Mouse (Mus musculus): ENCODE data around the gene Ptprm. TPM values are rescaled to one million over a fixed set of nuclear protein-coding genes. Genes with fewer than 3 reads are reported as not detected.

The Ptprm gene
- polyA plus RNA-seq, 1 experiment from 2014 or later: 19.5 TPM

DNA sequence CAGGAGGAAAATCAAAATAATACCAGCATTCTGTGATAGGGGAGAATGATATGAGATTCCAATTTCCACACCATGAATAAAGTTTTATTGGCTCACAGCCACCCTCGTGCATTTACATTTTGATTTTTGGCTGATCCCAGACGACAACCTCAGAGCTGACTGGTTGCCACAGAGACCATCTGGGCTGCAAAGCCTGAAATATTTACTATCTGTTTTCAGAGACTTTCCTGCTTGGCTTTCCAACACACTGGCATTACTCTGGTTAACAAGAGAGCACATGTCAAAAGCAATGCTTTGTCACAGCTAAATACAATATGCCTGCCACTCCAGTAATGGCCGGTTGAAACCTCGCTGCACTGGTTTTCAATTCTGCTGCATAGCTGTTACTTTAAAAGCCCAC, 269.8 kb downstream of the Ptprm start:
- no peak overlapping the region for H3K4me3 ChIP-seq (ENCODE audit: control insufficient read depth in 1 of 2, insufficient read depth in 1 of 2, low read depth in 1 of 2, low read length in 2 of 2)
- no peak overlapping the region for H3K9ac ChIP-seq (ENCODE audit: low read length)
- no peaks in the 10 kb centered on the region for H3K36me3 ChIP-seq (ENCODE audit: control insufficient read depth, insufficient read depth, low read length)
- H3K4me2 ChIP-seq (ENCODE audit: low read length): no peak overlapping the region
- 70% methylated on average over 4 of the region's 4 CpGs for WGBS
- H3K27ac ChIP-seq (replicated peaks in 1 of 2; ENCODE audit: control insufficient read depth in 1 of 2, insufficient read depth in 1 of 2, low read depth in 2 of 2, low read length in 2 of 2): no peak overlapping the region
- H3K27me3 ChIP-seq (ENCODE audit: control insufficient read depth, insufficient read depth, low read length): no peaks in the 10 kb centered on the region
- H3K4me1 ChIP-seq (ENCODE audit: control insufficient read depth in 2 of 2, insufficient read depth in 2 of 2, low read length in 2 of 2): peaks cover 5 to 15% of the 10 kb centered on the region in 2 experiments
- H3K9me3 ChIP-seq (ENCODE audit: control insufficient read depth, low read length): no peaks in the 10 kb centered on the region
- no peak for ATAC-seq (ENCODE audit: insufficient number of reproducible peaks, insufficient read depth, low FRiP score, low read depth)

DNA sequence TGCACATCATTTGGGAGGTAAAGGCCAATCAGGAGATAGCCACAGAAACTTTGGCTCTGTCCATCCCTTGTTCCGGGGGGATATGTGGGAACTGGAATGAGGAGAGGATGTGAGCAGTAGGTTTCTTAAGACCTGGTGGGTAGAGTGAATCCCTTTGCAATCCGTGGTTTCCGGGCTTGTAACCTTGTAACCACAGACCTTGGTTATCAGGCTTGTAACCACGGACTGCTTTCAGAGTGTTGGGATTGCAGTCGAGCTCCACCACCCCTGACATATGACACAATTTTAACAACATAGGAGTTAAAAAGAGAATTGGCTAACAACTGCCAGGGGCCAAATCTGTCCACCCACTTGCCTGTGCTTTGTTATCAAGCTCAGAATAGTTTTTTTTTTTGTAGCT, 270.2 kb downstream of the Ptprm start:
- no peak overlapping the region for H3K27ac ChIP-seq (replicated peaks in 1 of 2; ENCODE audit: control insufficient read depth in 1 of 2, insufficient read depth in 1 of 2, low read depth in 2 of 2, low read length in 2 of 2)
- H3K9ac ChIP-seq (ENCODE audit: low read length): no peak overlapping the region
- H3K4me3 ChIP-seq (ENCODE audit: control insufficient read depth in 1 of 2, insufficient read depth in 1 of 2, low read depth in 1 of 2, low read length in 2 of 2): no peak overlapping the region
- H3K4me2 ChIP-seq (ENCODE audit: low read length): no peak overlapping the region
- 50% methylated on average over 5 of the region's 5 CpGs for WGBS
- ATAC-seq (ENCODE audit: insufficient number of reproducible peaks, insufficient read depth, low FRiP score, low read depth): no peak
- H3K27me3 ChIP-seq (ENCODE audit: control insufficient read depth, insufficient read depth, low read length): no peaks in the 10 kb centered on the region
- no peaks in the 10 kb centered on the region for H3K36me3 ChIP-seq (ENCODE audit: control insufficient read depth, insufficient read depth, low read length)
- H3K4me1 ChIP-seq (ENCODE audit: control insufficient read depth in 2 of 2, insufficient read depth in 2 of 2, low read length in 2 of 2): peaks cover 5 to 15% of the 10 kb centered on the region in 2 experiments
- no peaks in the 10 kb centered on the region for H3K9me3 ChIP-seq (ENCODE audit: control insufficient read depth, low read length)

DNA sequence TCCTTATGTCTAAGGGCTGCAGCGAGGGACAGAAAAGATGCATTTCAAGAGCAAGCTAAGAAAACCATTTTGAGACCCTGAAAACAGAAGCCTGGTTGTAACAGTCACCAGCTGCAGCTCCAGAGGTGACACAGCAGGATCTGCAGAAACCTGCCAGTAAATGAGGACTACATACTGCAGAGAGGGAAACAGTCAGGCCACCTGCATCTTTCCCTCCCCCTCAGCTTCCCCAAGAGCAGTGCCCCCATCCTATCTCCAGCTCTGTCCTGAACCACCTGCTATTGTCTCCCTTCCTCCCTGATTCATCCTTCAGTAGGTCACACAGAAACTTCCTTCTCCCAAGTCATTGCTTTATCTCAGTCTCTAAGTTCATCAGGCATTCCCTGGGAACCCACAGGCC, 274.7 kb downstream of the Ptprm start:
- Histone ChIP-seq H3K4me2 (ENCODE audit: low read length) (no peak overlapping the region), H3K4me1 (ENCODE audit: control insufficient read depth in 2 of 2, insufficient read depth in 2 of 2, low read length in 2 of 2) (peaks cover 2 to 8% of the 10 kb centered on the region in 2 experiments; a peak in 3 of 4 replicates), H3K36me3 (ENCODE audit: control insufficient read depth, insufficient read depth, low read length) (no peaks in the 10 kb centered on the region), H3K27ac (replicated peaks in 1 of 2; ENCODE audit: control insufficient read depth in 1 of 2, insufficient read depth in 1 of 2, low read depth in 2 of 2, low read length in 2 of 2) (no peak overlapping the region), H3K27me3 (ENCODE audit: control insufficient read depth, insufficient read depth, low read length) (no peaks in the 10 kb centered on the region), H3K9ac (ENCODE audit: low read length) (no peak overlapping the region), H3K9me3 (ENCODE audit: control insufficient read depth, low read length) (no peaks in the 10 kb centered on the region), H3K4me3 (ENCODE audit: control insufficient read depth in 1 of 2, insufficient read depth in 1 of 2, low read depth in 1 of 2, low read length in 2 of 2) (no peak overlapping the region)
- WGBS: 66% methylated on average over 1 of the region's 1 CpGs
- ATAC-seq (ENCODE audit: insufficient number of reproducible peaks, insufficient read depth, low FRiP score, low read depth): no peak

DNA sequence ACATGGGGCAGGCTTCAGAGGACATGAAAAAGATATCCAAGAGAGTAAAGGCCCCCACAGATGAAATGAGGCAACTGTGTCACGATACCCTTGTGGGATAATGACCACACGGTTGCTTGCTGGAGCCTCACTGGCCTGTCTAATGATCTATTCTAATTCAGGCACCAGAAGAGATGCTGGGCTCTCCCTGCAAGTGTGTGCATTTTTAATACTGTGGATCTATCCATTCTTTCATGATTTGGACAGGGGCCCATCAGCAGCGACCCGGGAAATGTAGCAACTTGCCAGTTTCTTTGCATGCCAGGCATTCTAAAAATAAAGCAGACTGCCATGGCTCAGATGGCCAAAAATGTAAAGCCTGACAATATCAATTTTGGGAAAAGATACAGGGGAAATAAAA, 280.7 kb downstream of the Ptprm start:
- 57% methylated on average over 4 of the region's 4 CpGs for WGBS
- H3K36me3 ChIP-seq (ENCODE audit: control insufficient read depth, insufficient read depth, low read length): no peaks in the 10 kb centered on the region
- H3K9ac ChIP-seq (ENCODE audit: low read length): no peak overlapping the region; the same call in 1 of the 2 replicates
- H3K27me3 ChIP-seq (ENCODE audit: control insufficient read depth, insufficient read depth, low read length): no peaks in the 10 kb centered on the region
- H3K4me2 ChIP-seq (ENCODE audit: low read length): no peak overlapping the region
- H3K9me3 ChIP-seq (ENCODE audit: control insufficient read depth, low read length): no peaks in the 10 kb centered on the region
- H3K27ac ChIP-seq (replicated peaks in 1 of 2; ENCODE audit: control insufficient read depth in 1 of 2, insufficient read depth in 1 of 2, low read depth in 2 of 2, low read length in 2 of 2): peak overlapping the region in 1 of 2 experiments; percentile 6; a peak in 1 of 4 replicates
- H3K4me1 ChIP-seq (ENCODE audit: control insufficient read depth in 2 of 2, insufficient read depth in 2 of 2, low read length in 2 of 2): peaks cover 7 to 12% of the 10 kb centered on the region in 2 experiments
- no peak overlapping the region for H3K4me3 ChIP-seq (ENCODE audit: control insufficient read depth in 1 of 2, insufficient read depth in 1 of 2, low read depth in 1 of 2, low read length in 2 of 2)
- ATAC-seq (ENCODE audit: insufficient number of reproducible peaks, insufficient read depth, low FRiP score, low read depth): no peak

DNA sequence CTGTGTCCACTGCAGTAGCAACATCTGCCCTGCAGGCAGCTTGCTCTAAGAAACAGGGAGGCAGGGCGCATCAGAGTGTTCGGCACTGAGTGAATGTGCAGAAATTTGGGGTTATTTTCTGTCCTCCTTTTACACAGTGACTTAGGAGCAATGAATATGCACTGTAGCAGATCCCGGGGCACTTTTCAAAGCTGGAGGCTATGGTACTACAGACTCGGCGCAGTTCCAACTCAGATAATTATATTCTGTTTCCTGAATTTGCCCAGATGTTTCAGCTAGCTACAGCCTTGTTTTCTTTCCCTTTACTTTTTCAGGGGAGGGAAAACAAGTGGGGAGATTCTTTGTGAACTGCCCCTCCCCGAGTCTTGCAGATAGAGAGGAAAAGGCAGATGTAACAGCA, 281.1 kb downstream of the Ptprm start:
- H3K9me3 ChIP-seq (ENCODE audit: control insufficient read depth, low read length): no peaks in the 10 kb centered on the region
- H3K4me3 ChIP-seq (ENCODE audit: control insufficient read depth in 1 of 2, insufficient read depth in 1 of 2, low read depth in 1 of 2, low read length in 2 of 2): no peak overlapping the region
- no peaks in the 10 kb centered on the region for H3K36me3 ChIP-seq (ENCODE audit: control insufficient read depth, insufficient read depth, low read length)
- no peak for ATAC-seq (ENCODE audit: insufficient number of reproducible peaks, insufficient read depth, low FRiP score, low read depth)
- peak overlapping the region in 1 of 2 experiments; percentile 6; a peak in 1 of 4 replicates for H3K27ac ChIP-seq (replicated peaks in 1 of 2; ENCODE audit: control insufficient read depth in 1 of 2, insufficient read depth in 1 of 2, low read depth in 2 of 2, low read length in 2 of 2)
- 66% methylated on average over 6 of the region's 6 CpGs for WGBS
- H3K4me1 ChIP-seq (ENCODE audit: control insufficient read depth in 2 of 2, insufficient read depth in 2 of 2, low read length in 2 of 2): peaks cover 7 to 12% of the 10 kb centered on the region in 2 experiments
- H3K4me2 ChIP-seq (ENCODE audit: low read length): no peak overlapping the region
- no peak overlapping the region; the same call in 1 of the 2 replicates for H3K9ac ChIP-seq (ENCODE audit: low read length)
- H3K27me3 ChIP-seq (ENCODE audit: control insufficient read depth, insufficient read depth, low read length): no peaks in the 10 kb centered on the region

DNA sequence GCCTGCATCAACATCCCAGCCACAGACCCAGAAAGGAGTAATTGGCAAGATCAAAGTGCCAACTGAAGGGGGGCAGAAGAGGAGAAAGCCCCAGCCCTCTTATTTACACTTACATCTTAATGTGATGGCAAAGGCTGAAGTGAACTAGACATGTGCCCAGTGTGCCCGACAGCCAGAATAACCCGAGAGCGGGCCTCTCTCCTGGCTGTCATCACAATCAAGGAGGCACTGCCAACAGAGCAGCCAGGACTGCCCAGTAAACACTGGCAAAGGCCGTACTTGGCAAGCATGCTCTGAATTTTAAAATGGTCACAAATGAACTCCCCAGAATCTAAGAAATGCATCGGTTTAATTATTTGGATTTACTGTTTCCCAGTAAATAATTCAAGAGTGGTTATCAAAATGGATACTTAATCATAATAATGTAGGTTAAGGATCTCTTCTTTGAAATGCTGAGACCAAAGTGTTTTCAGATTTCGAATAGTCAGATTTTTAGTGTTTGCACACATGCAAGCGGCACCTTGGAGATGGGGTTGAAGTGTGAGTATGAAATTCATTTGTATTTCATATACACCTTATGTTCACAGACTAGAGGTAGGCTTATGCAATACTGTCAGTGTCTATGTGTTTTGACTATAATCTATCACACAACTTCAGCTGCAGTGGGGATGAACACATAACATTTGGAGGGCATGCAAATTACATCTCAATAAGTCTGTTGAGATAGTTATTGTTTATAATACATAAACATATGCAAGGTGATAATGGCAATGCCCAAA, 282.8 kb downstream of the Ptprm start:
- no peaks in the 10 kb centered on the region for H3K36me3 ChIP-seq (ENCODE audit: control insufficient read depth, insufficient read depth, low read length)
- no peak for ATAC-seq (ENCODE audit: insufficient number of reproducible peaks, insufficient read depth, low FRiP score, low read depth)
- 61% methylated on average over 7 of the region's 7 CpGs for WGBS

DNA sequence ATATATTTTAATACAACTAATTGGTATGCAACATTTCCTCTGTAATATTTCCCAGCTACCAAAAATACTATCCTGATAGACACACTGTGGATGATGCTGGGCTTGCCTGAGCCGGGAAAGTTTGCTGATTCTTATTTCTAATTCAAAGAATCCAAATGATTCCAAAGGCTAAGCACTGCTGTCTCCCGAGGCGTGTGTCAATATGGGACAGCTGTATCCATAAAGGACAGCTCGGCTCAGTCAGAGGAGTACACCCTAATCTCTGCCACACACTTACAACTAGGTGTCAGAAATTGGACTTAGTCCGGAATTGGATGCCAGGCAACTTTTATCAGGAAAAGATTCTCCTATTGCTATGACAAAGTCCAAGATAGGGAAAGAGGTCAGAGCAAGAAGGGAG, 290.6 kb downstream of the Ptprm start:
- Histone ChIP-seq H3K9ac (ENCODE audit: low read length) (no peak overlapping the region), H3K27me3 (ENCODE audit: control insufficient read depth, insufficient read depth, low read length) (no peaks in the 10 kb centered on the region), H3K9me3 (ENCODE audit: control insufficient read depth, low read length) (no peaks in the 10 kb centered on the region), H3K4me2 (ENCODE audit: low read length) (no peak overlapping the region), H3K4me3 (ENCODE audit: control insufficient read depth in 1 of 2, insufficient read depth in 1 of 2, low read depth in 1 of 2, low read length in 2 of 2) (no peak overlapping the region), H3K27ac (replicated peaks in 1 of 2; ENCODE audit: control insufficient read depth in 1 of 2, insufficient read depth in 1 of 2, low read depth in 2 of 2, low read length in 2 of 2) (no peak overlapping the region), H3K4me1 (ENCODE audit: control insufficient read depth in 2 of 2, insufficient read depth in 2 of 2, low read length in 2 of 2) (no peaks in the 10 kb centered on the region), H3K36me3 (ENCODE audit: control insufficient read depth, insufficient read depth, low read length) (no peaks in the 10 kb centered on the region)
- no peak for ATAC-seq (ENCODE audit: insufficient number of reproducible peaks, insufficient read depth, low FRiP score, low read depth)
- 70% methylated on average over 5 of the region's 5 CpGs for WGBS

More for the DNA sequence above, 282.8 kb downstream of the Ptprm start:
- H3K27me3 ChIP-seq (ENCODE audit: control insufficient read depth, insufficient read depth, low read length): no peaks in the 10 kb centered on the region
- H3K4me3 ChIP-seq (ENCODE audit: control insufficient read depth in 1 of 2, insufficient read depth in 1 of 2, low read depth in 1 of 2, low read length in 2 of 2): no peak overlapping the region
- no peak overlapping the region for H3K4me2 ChIP-seq (ENCODE audit: low read length)
- peaks cover 7 to 12% of the 10 kb centered on the region in 2 experiments for H3K4me1 ChIP-seq (ENCODE audit: control insufficient read depth in 2 of 2, insufficient read depth in 2 of 2, low read length in 2 of 2)
- H3K27ac ChIP-seq (replicated peaks in 1 of 2; ENCODE audit: control insufficient read depth in 1 of 2, insufficient read depth in 1 of 2, low read depth in 2 of 2, low read length in 2 of 2): no peak overlapping the region
- no peaks in the 10 kb centered on the region for H3K9me3 ChIP-seq (ENCODE audit: control insufficient read depth, low read length)
- H3K9ac ChIP-seq (ENCODE audit: low read length): no peak overlapping the region
